Mouse (Mus musculus) lung, adult 2 months (tissue): ENCODE results near the gene Ankrd34a. TPM values are rescaled to one million over a fixed set of nuclear protein-coding genes. Genes with fewer than 3 reads are reported as not detected.

Experiments
- DNase-seq: peaks from one replicate; pipeline ENCODE4 v3.0.0; 2022
- H3K4me1 ChIP-seq: fragments of 200-500 bp; 2 replicates; pipeline ENCODE4 v1.6.1; 2011; ENCODE audit warnings: low read length; ENCODE audit not compliant: control insufficient read depth, insufficient read depth
- H3K4me3 ChIP-seq: fragments of 200-500 bp; replicated peaks from 2 replicates; pipeline ENCODE3; 2011; ENCODE audit warnings: low read depth, mild to moderate bottlenecking, control low read depth, low read length; ENCODE audit errors: extremely low read depth
- CTCF ChIP-seq: fragments of 200-500 bp; IDR thresholded peaks from 2 replicates; pipeline ENCODE4 v1.5.1; 2011; ENCODE audit warnings: mild to moderate bottlenecking, low read length, control low read depth; ENCODE audit not compliant: insufficient read depth
- POLR2A ChIP-seq: fragments of 200-500 bp; IDR thresholded peaks from 2 replicates; pipeline ENCODE4 v1.6.1; 2011; ENCODE audit warnings: low read depth, mild to moderate bottlenecking, control low read depth, low read length, borderline replicate concordance; ENCODE audit errors: extremely low read depth
- WGBS: fragments of 180-500 bp; shearing (Covaris S2); methylation state at CpG from one replicate; pipeline ENCODE4 v1.1.7; 2018; 5-methylcytosine and 5-hydroxymethylcytosine counted together
- polyA plus RNA-seq: library from polyadenylated mRNA; depleted of rRNA; stranded (reverse); fragments of >200 nt; gene quantifications from 2 replicates; pipeline ENCODE4 v1.2.3, GENCODE M21; 2012

The Ankrd34a gene
- polyA plus RNA-seq, 1 experiment = 0.44 TPM

GRCm38 (mm10) chr3:96561946-96562681 is 34.3 kb upstream of the Ankrd34a start:
- peaks cover 17% of the 10 kb centered on the region for H3K4me1 ChIP-seq
- H3K4me3 ChIP-seq = peak overlapping the region; percentile 70
- 18% methylated on average over 10 of the region's 10 CpGs for WGBS
- TF ChIP-seq POLR2A (peak; percentile 85), CTCF (no peak)
- DNase-seq = no peak

DNA sequence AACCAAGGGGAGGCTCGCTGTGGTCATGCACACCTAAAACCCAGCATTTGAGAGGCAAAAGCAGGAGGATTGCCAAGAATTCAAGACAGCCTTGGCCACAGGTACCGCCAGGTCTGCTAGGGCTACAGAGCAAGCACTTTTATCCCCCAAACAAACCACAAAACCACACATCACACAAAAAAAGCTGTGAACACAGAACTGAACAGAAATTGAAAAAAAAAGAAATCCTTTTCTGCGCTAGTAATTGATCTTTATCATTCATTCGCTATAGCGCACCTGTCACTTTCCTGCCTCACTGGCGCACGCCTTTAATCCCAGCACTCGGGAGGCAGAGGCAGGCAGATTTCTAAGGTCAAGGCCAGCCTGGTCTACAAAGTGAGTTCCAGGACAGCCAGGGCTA is 33.2 kb upstream of the Ankrd34a start:
- 78% methylated on average over 8 of the region's 8 CpGs for WGBS
- 0 out of 2 replicates have a peak, but pooled peaks have one; percentile 7 for TF ChIP-seq POLR2A
- no peak for TF ChIP-seq CTCF
- H3K4me1 ChIP-seq = peaks cover 17% of the 10 kb centered on the region
- no peak overlapping the region for H3K4me3 ChIP-seq
- no peak for DNase-seq

- H3K4me1 ChIP-seq = peaks cover 22% of the 10 kb centered on the region
- peak; percentile 62 for DNase-seq
- 14% methylated on average over 10 of the region's 10 CpGs for WGBS
- H3K4me3 ChIP-seq = no peak overlapping the region
- TF ChIP-seq CTCF (no peak), POLR2A (no peak)
These were observed 32.4 kb upstream of the Ankrd34a start for GRCm38 (mm10) chr3:96563911-96564632.

DNA sequence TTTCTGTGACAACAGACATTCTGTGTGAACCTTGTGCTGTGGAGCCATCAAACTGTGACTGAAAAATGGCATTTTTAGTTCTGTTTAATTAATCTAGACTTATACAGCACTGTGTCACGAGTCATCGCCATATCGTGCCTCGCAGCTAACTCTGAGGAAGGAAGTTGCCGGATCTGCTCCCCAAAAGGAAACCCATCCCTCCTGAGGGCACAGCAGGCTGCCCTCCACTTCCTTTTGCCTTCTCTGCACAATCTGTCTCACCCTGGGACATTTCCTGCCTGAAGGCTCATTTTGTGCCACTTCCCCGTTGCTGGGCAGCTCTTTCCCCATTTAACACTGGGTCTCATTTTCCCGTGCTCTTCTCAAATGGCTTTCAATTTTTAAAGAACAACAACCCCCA is 31.8 kb upstream of the Ankrd34a start:
- 9% methylated on average over 7 of the region's 7 CpGs for WGBS
- Histone ChIP-seq H3K4me3 (no peak overlapping the region), H3K4me1 (peaks cover 23% of the 10 kb centered on the region)
- TF ChIP-seq CTCF = no peak
- TF ChIP-seq POLR2A = peak; percentile 44; the same call in 1 of the 2 replicates
- peak; percentile 53 for DNase-seq

DNA sequence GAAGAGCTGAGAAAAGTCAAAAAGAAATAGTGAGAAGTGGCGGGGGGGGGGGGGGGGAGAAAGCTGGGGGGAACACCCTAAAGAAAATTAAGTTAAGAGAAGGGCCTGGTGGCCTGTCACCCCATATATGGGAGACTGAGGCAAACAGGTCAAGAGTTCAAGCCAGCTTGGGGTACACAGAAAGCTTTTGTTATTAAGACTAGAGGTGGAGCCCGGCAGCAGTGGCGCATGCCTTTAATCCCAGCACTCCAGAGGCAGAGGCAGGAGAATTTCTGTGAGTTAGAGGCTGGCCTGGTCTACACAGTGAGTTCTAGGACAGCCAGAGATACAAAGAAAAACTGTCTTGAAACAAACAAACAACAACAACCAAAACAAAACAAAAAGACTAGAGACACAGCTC is 31.3 kb upstream of the Ankrd34a start:
- TF ChIP-seq POLR2A (no peak), CTCF (no peak)
- 38% methylated on average over 3 of the region's 3 CpGs for WGBS
- Histone ChIP-seq H3K4me3 (no peak overlapping the region), H3K4me1 (peaks cover 23% of the 10 kb centered on the region)
- no peak for DNase-seq

GRCm38 (mm10) chr3:96566661-96567450 is 29.6 kb upstream of the Ankrd34a start:
- no peak for TF ChIP-seq CTCF
- TF ChIP-seq POLR2A = no peak
- no peak for DNase-seq
- 62% methylated on average over 8 of the region's 8 CpGs for WGBS
- Histone ChIP-seq H3K4me1 (peaks cover 30% of the 10 kb centered on the region), H3K4me3 (no peak overlapping the region)

DNA sequence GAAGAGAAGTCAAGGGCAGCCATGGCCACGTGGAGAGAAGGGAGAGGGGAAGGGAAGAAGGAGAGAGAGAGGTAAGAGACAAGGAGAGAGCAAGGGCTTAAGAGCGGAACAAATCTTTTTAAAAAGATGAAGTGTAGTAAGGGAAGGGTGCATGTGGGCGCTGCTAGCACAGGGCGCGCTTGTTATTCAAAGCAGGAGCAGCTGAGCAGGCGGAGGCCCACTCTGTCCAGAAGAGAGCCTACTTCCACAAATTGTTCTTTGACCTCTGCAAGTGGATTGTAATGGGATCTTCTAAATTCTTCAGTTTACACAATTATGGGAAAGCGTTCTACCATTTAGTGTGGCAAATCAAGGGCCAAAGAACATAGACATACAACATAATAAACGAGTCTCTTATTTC is 27.8 kb upstream of the Ankrd34a start:
- no peak for DNase-seq
- WGBS = 53% methylated on average over 8 of the region's 8 CpGs
- no peak overlapping the region for H3K4me3 ChIP-seq
- peaks cover 26% of the 10 kb centered on the region for H3K4me1 ChIP-seq
- TF ChIP-seq POLR2A = no peak
- TF ChIP-seq CTCF = no peak

- no peak overlapping the region for H3K4me3 ChIP-seq
- DNase-seq = no peak
- TF ChIP-seq POLR2A (no peak), CTCF (no peak)
- 86% methylated on average over 13 of the region's 13 CpGs for WGBS
- peaks cover 18% of the 10 kb centered on the region for H3K4me1 ChIP-seq
These were observed 26.9 kb upstream of the Ankrd34a start for GRCm38 (mm10) chr3:96569506-96569905.

DNA sequence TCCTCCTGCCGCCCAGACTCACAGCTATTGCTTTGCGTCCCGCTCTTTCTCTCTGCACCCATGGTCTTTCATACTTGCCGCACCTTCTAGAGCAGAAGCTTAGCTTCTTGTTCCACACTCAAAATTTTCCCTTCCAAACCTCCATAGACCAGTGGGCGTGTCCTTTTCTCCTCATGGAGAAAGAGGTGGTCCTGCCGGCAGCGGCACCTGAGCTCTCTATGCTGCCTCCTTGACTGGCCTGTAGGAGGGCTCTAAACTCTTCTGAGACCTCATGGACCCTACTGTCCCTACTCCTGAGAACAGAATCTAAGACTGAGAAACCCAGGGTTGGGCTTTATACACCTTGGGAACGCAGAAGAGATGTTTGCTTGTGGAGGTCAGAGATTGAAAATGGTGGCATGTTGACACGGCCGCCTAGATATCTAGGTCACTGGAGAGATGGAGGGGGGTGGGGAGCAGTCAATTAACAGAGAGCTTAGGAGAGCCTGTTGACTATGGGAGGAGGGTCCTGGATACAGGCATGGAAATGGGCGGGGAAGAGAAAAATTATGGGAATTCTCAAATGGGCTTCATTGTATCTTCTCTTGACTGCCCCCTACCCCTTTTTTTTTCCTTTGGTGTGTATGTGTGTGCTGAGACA is 26.4 kb upstream of the Ankrd34a start:
- 89% methylated on average over 11 of the region's 11 CpGs for WGBS

More for the DNA sequence above, 26.4 kb upstream of the Ankrd34a start:
- Histone ChIP-seq H3K4me1 (peaks cover 18% of the 10 kb centered on the region), H3K4me3 (no peak overlapping the region)
- no peak for DNase-seq
- no peak for TF ChIP-seq POLR2A
- no peak for TF ChIP-seq CTCF
